Mouse (Mus musculus) right cerebral cortex, postnatal 25 days (tissue): ENCODE data around the gene Emc10.
A peak's percentile ranks its signal among the peaks of the same experiment; 100 is the strongest.

ENCODE experiments used
- DNase-seq: peaks from one replicate; pipeline ENCODE4 v3.0.0; 2022

Gene Emc10

DNA sequence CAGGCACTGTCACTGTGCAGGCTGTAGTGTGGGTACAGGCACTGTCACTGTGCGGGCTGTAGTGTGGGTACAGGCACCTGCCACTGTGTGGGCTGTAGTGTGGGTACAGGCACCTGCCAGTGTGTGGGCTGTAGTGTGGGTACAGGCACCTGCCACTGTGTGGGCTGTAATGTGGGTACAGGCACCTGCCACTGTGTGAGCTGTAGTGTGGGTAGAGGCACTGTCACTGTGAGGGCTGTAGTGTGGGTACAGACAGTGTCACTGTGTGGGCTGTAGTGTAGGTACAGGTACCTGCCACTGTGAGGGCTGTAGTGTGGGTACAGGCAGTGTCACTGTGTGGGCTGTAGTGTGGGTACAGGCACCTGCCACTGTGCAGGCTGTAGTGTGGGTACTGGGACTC, 12.2 kb downstream of the Emc10 start:
- DNase-seq = peak; percentile 1

DNA sequence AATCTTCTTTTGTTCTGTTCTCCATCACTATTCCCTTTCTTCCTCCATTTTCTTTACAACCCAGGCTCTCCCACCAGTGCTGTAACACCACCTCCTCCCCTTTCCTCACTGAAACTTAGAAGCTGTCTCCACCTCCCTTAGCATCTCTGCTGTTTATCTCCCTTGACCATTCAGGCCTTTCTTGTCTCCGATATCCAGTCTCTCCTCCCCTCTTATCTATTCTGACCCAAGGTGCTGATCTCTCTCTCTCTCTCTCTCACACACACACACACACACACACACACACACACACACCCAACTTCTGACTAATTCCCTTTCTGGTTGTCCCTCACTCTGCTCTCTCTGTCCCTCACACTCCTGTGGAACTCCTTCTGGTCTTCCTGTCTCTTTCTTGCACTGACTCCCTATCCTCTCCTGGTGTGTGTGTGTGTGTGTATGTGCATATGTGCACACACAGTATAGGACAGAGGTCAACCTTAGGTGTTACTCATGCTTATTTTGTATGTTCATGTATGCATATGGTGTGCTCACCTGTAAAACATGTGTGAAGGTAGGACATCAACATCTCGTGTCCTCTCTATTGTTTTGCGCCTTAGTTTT, 13.4 kb downstream of the Emc10 start:
- no peak for DNase-seq

DNA sequence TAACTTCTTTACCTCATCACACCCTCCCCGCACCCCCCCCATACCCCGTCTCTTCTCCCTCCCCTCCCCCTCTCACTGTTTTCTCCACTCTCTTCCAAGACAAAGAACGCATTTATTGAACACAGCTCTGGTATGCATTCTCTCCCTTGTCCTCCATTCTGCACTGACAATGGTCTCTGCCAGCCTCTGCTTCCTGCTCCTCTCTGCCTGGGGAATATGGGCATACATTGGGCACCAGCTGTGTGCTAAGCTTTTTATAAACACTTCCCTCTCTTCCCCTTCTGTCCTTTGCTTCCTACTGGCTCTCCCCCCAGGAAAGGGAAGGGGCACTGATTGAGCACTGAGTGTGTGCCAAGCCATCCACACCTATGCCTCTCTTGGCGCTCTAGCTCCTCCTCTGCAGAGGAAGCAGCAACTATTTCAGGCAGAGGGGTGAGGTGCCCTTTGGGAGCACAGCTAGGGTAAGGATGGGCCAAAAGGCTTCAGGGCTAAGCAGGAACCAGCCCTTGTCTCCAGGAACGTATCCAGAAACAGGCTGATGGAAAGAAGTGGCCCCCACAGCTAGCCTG, 21.2 kb downstream of the Emc10 start:
- peak; percentile 6 for DNase-seq

DNA sequence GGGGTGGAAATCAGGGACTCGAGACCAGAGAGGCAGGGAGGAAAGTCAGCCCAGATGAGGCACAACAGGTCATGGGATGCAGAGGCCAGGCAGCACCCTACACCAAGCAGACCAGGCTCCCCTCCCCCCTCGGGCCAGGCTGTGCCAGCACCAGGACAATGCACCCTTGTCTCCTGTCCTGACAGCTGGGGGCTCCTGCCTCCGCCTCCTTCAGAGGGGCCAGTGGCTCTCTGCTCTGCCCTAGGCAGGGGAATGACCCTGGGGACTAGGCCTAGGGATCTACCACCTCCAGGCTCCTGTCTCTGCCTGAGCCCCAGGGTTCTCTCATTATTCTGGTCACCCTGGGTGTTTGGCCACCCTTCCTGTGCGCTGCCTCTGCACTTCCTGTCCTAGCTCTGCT, 21.9 kb downstream of the Emc10 start:
- DNase-seq = peak; percentile 45

DNA sequence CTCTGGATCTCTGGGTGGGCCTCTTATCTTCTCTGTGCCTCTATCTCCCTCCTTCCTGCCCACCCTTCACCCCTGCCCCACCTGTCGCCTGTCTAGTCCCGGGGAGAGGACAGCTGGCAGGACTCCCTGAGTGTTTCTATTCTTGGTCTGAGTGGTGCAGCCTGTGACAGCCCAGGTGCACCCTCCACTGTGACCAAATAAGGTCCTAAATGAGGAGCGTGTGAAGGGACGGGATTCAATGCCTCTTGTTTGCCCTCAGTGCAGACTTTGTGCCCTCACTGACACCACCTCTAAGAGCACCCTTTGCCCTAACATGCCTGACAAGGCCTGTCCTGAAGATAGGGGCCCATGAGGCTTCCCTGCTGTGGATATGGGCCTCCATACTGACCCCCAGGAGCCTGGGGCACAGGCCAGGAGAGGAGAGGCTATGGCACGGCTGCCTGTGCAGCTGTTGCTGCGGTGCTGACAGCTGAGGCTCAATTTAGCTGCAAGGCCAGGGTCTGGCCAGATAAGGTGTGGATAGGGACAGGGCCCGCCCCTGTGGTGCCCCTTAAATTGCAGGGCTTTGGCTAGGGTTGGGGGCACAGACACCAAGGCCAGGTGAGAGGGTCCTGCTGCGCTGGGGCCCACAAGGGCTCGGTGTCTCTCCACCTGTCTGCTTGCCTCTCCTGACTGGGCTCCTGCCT, 23.2 kb downstream of the Emc10 start:
- DNase-seq = peak; percentile 3

DNA sequence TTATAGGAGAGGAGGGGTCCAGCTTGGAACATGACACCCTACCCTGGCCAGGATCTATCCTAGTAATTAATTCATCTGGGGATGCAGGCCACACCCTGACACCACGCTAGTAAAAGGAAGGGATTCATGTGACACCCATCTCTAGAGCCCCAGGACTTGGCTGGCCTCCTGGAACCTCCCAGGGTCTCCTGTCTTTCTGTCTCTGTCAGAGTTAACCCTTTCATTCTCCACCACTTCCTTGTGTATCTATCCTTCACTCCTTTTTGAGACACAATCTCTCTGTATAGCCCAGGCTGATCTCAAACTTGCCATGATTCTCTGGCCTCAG, 23.8 kb downstream of the Emc10 start:
- no peak for DNase-seq

- DNase-seq = peak; percentile 5
Measured at GRCm38 (mm10) chr7:44471880-44472557, 24.3 kb downstream of the Emc10 start.

GRCm38 (mm10) chr7:44470696-44471612, 25.4 kb downstream of the Emc10 start:
- DNase-seq = peak; percentile 4

DNA sequence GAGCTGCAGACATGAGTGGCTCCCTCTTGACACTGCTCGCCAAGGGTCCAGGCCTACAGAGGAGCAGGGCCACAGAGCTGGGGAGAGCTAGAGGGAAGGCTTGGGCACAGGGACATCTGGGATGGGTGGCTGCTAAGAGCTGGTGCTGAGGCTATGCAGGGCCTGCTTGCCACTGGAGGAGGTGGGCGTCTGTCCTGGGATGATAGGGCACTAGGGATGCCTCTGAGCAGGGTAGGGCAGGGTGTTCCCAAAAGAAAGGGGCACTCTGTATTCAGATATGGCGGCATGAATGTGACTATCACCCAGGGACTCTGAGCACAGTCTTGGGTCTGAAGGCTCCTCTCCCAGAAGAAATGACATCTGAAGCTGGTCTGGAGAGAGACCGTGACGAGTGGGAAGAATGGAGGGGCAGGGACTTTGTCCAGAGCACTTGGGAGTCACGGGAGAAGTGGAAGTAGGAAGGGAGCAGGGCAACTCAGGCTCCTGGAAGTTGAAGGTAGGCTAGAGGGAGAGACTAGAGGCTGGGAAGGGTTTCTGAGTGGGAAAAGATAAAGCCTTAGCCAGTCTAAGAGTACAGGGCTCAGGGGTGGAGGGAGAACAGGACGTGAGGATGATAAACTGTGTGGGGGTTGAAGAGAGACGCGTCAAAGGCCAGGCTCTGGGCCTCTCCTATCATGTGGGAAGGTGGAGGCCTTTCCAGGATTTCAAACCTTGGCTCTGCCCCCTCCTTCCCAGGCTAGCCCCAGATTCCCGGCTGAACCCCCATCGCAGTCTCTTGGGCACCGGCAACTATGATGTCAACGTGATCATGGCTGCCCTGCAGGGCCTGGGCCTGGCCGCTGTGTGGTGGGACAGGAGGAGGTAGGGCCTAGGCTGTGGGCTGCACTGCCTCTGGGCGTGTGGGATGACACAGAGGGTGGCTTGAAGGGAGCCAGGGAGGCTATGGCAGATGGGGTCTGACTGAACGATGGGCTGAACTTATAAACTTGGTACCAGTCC, 26.4 kb downstream of the Emc10 start:
- DNase-seq = peak; percentile 7

DNA sequence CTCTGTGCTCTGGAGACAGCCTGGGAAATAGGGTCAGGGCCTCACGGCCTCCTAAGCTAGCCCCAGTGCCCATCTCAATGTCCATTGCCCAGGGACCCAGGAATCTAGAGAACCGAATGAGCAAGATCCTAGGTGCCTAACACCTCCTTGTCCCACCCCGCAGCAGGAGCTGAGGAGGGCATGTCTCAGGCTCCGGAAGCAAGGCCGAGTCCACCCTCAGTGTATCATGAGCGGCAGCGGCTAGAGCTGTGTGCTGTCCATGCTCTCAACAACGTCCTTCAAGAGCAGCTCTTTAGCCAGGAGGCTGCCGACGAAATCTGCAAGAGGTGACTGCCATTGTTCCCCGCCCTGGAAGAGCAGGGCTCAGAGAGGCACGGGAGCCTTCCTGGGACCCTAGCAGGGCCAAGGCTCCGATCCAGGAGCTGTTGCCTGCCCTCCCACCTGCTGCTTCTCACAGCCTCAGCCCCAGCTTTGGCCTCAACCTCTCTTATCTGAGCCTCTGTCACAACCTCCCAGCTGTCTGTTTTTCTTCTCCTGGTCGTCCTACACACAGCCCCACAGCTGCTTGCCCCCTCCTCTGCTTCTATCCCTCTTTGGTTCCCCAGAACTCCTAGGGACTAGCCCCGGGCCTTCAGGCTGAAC, 27.6 kb downstream of the Emc10 start:
- peak; percentile 30 for DNase-seq

- peak; percentile 95 for DNase-seq
Measured at GRCm38 (mm10) chr7:44467811-44468411, 28.4 kb downstream of the Emc10 start, which contains the start of gene Josd2. Josd2 (plus strand) TSS chr7:44467980.

DNA sequence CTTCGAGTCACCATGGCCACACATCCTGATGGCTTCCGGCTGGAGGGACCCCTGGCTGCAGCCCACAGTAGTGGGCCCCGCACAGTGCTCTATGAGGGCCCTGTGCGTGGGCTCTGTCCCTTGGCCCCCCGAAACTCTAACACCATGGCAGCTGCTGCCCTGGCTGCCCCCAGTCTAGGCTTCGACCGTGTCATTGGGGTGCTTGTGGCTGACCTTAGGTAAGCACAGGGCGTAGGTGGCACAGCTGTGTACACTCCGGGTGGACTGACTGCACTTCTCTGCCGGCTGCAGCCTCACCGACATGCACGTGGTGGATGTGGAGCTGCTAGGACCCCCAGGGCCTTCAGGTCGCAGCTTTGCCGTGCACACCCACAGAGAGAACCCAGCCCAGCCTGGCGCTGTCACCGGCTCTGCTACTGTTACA, 29.4 kb downstream of the Emc10 start:
- DNase-seq = peak; percentile 7

- DNase-seq = peak; percentile 13
Measured at GRCm38 (mm10) chr7:44466006-44466887, 30.1 kb downstream of the Emc10 start.

GRCm38 (mm10) chr7:44465111-44465510, 31.2 kb downstream of the Emc10 start, which contains the start of gene Aspdh:
Aspdh (plus strand) TSS chr7:44465391.
- peak; percentile 6 for DNase-seq

DNA sequence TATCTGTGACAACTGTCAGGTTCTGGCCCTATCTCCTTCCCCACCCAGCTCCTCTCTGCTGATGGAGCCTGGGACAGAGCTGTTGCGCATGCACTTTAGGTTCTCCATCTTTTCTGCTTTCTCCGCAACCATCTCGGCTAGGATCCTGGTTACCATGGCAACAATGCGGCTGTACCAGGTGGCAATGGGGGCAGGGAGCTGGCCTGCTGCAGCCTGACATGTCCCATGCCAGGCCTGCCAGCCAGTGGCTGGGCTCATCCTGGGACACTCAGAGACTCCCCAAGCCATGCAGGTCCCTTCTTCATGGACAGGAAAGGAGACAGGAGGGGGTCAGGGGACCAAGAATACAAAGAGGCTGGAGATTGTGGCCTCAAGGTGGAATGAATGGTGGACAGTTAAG, 31.8 kb downstream of the Emc10 start:
- DNase-seq = peak; percentile 85

- peak; percentile 27 for DNase-seq
Measured at GRCm38 (mm10) chr7:44463556-44464225, 32.6 kb downstream of the Emc10 start.

DNA sequence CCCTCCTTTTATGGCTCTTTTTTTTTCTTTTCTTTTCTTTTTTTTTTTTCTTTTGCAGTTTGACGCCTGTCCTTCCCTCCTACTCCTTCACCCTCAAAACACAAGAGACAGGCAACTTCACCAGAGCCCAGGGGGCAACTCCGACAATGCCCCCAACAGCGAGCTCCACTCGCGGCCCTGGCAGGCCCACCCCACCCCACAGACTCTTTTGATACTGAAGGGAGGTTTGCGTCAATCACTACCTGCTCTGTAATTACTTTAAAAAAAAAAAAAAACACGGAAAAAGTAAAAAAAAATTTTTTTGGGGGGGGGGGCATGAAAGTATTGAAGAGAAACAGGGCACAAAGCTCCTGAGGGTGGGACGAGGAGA, 33.3 kb downstream of the Emc10 start:
- DNase-seq = peak; percentile 4

DNA sequence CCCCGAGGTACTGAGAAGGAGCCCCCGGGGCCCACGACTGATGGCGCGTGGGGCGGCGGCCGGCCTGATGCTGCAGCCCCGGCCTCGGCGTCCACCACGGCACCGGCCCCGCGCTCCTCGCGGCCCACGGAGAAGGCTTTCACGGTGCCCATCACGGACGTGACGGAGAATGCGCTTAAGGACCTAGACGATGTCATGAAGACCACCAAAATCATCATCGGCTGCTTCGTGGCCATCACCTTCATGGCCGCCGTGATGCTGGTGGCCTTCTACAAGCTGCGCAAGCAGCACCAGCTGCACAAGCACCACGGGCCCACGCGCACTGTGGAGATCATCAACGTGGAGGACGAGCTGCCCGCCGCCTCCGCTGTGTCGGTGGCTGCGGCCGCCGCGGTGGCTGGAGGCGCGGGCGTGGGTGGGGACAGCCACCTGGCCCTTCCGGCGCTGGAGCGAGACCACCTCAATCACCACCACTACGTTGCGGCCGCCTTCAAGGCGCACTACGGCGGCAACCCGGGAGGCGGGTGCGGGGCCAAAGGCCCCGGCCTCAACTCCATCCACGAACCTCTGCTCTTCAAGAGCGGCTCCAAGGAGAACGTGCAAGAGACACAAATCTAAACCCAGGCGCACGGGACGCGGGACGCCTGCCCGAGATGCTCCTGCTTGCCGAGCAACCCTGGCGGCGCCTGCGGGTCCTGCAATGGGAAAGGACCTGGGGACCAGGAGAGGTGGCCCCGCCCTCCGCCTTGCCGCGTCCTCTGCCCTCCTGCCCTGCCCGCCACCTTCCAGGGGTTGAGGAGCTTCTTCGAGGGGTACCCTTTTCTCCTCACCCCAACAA, 33.9 kb downstream of the Emc10 start:
- peak; percentile 63 for DNase-seq
